Mouse (Mus musculus): ENCODE measurements around the gene Hs3st4.

DNA sequence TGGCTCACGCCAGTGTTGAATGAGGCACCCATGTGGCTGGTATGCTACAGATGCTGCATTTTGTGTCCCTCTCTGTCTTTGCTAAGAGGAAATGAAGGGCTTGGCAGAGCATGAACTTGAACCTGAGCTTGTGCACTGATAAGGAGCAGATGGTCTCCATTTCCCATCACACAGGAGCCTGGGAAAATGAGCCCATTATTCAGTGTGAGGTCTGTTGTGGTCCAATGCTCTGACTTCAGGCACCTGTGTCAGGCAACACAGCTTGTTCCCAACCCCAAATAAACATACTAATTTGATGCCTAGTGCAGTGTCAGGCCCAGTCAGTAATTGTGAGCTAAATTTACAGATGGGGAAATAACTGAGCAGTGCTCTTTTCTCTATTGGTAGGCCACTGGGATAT, 267.9 kb downstream of the Hs3st4 start:
- TF ChIP-seq CTCF (IDR thresholded peaks at IDR 0.05; ENCODE audit: low read depth, low read length) (no peak), POLR2A (IDR thresholded peaks at IDR 0.05; ENCODE audit: borderline replicate concordance, low read depth, low read length) (no peak)
